Mouse (Mus musculus) G1E (cell line): ENCODE results near the gene Neto2. TPM values are rescaled to one million over a fixed set of nuclear protein-coding genes. Genes with fewer than 3 reads are reported as not detected.
"Not testable (repeated sequence)": the region's sequence is repeated elsewhere in the genome, so short reads cannot be mapped to it uniquely, and the experiment has no call there.

Experiments
- ATAC-seq: 2 replicates; pipeline ENCODE4 v1.8.0; 2016; ENCODE audit warnings: mild to moderate bottlenecking; ENCODE audit not compliant: insufficient number of reproducible peaks, poor library complexity, low FRiP score, severe bottlenecking; ENCODE audit errors: extremely low read depth
- DNase-seq: peaks from one replicate; pipeline ENCODE4 v3.0.0; 2012; ENCODE audit warnings: low spot score
- H3K27me3 ChIP-seq: 2 replicates; pipeline ENCODE4 v1.6.1; 2012; ENCODE audit warnings: mild to moderate bottlenecking, low read length, inconsistent platforms; ENCODE audit not compliant: insufficient read depth
- H3K36me3 ChIP-seq: replicated peaks from 2 replicates; pipeline ENCODE3; 2012; ENCODE audit warnings: mild to moderate bottlenecking, inconsistent platforms
- H3K4me1 ChIP-seq: 2 replicates; pipeline ENCODE4 v1.6.1; 2012; ENCODE audit warnings: low read depth, low read length, inconsistent platforms, mixed read lengths; ENCODE audit not compliant: insufficient read depth
- H3K4me3 ChIP-seq: 2 replicates; pipeline ENCODE4 v1.5.1; 2012; ENCODE audit warnings: low read depth, mild to moderate bottlenecking, inconsistent platforms, low read length, moderate library complexity, mixed read lengths
- H3K9me3 ChIP-seq: replicated peaks from 2 replicates; pipeline ENCODE4 v1.6.1; 2012; ENCODE audit warnings: inconsistent platforms
- CTCF ChIP-seq: IDR thresholded peaks from 2 replicates; pipeline ENCODE4 v1.5.1; 2012; ENCODE audit warnings: low read depth, low read length, inconsistent platforms, mixed read lengths
- GATA1 ChIP-seq: IDR thresholded peaks from 2 replicates; pipeline ENCODE4 v1.6.1; 2012; ENCODE audit warnings: borderline replicate concordance, low read length, inconsistent platforms, mixed read lengths
- GATA2 ChIP-seq: IDR thresholded peaks from 2 replicates; pipeline ENCODE4 v1.6.1; 2012; ENCODE audit warnings: low read depth, low read length, inconsistent platforms, borderline replicate concordance
- POLR2AphosphoS5 ChIP-seq: IDR thresholded peaks from 2 replicates; pipeline ENCODE4 v1.6.1; 2012; ENCODE audit warnings: low read depth, low read length, inconsistent platforms; ENCODE audit not compliant: insufficient replicate concordance
- TAL1 ChIP-seq: conservative IDR thresholded peaks from 2 replicates; pipeline ENCODE4 v1.6.1; 2012; ENCODE audit warnings: low read depth, low read length, inconsistent platforms, mixed read lengths
- polyA plus RNA-seq: library from polyadenylated mRNA; stranded (reverse); fragments of >175 nt; gene quantifications from 2 replicates; pipeline ENCODE4 v1.2.3, GENCODE M21; 2012
- total RNA-seq, 2 experiments: library from RNA; stranded (forward) in 1 of 2; stranded (reverse) in 1 of 2; fragments of 200-1000 nt in 1 of 2; fragments of >200 nt in 1 of 2; fragmentation: Nextera tagmentation in 1 of 2; gene quantifications; 2 replicates each; pipeline ENCODE4 v1.2.3; 2014 to 2017

Neto2 gene
- total and polyA plus RNA-seq, 3 experiments = 0.05 TPM; not detected in 2

DNA sequence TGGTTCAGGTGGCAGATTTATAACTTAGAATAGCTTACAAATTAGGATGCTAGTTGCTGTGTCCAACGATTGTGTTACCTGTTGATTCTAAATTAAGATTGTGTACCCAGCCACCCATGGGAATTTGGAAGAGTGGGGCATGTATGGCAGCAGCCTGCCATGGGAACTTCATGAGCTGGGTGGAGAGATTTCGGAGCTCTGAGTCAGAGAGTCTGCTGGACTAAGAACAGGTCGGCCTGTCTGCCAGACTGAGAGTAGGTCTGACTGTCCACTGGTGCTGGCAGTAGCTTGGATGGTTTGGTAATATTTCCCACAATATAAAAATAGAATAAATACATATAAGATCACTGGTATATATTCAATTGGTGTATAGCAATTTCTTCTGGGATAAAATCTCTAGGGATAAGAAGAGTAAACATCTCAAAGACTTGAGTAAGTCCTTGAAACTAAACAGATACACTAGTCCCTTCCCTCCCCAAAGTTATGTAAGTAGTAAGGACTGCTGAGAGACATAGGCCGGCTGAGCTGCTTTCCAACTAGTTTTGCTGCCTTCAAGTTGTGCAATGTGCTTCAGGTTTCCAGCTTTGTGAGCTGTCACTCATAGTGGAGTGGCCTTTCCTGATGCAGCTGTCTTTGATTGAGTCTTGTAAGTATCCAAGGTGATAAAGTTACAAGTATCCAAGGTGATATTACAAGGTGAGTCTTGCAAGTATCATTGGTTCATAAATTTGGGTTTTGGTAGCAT, 55.6 kb downstream of the Neto2 start:
- peaks cover 2% of the 10 kb centered on the region; the same call in 1 of the 2 replicates for H3K27me3 ChIP-seq
- no peaks in the 10 kb centered on the region for H3K9me3 ChIP-seq
- no peak for TF ChIP-seq GATA1
- TF ChIP-seq CTCF = no peak
- no peak for TF ChIP-seq GATA2
- no peak for TF ChIP-seq TAL1
- no peak for TF ChIP-seq POLR2AphosphoS5
- DNase-seq (no peak), ATAC-seq (no peak)
- no peak overlapping the region for H3K4me3 ChIP-seq
- H3K36me3 ChIP-seq = no peaks in the 10 kb centered on the region
- H3K4me1 ChIP-seq = no peaks in the 10 kb centered on the region

DNA sequence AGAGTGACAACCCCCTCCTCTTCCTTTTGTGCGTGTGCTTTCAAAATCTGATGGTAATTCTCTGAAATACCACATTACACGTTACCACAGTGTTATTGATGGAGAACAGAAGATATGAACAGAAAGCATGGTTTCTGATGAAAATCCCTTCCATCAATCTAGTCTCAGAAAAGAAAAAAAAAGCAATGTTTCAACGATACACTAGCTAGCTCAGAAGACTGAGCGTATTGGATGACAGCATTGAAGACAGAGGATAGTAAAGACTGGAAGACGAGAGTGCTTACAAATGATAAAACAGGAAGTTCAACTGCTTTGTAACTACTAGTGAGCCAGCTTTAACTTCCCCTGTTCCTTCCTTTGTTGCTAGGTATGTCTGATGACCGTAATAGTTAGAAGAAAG, 76.3 kb downstream of the Neto2 start:
- no peak for TF ChIP-seq POLR2AphosphoS5
- no peak for TF ChIP-seq TAL1
- no peak for TF ChIP-seq CTCF
- TF ChIP-seq GATA1 = no peak
- TF ChIP-seq GATA2 = no peak
- peaks cover 2% of the 10 kb centered on the region; the same call in 1 of the 2 replicates for H3K27me3 ChIP-seq
- H3K36me3 ChIP-seq = no peaks in the 10 kb centered on the region
- H3K4me3 ChIP-seq = no peak overlapping the region
- no peak for DNase-seq
- no peaks in the 10 kb centered on the region for H3K9me3 ChIP-seq
- ATAC-seq = no peak
- H3K4me1 ChIP-seq = no peaks in the 10 kb centered on the region; the same call in 1 of the 2 replicates

DNA sequence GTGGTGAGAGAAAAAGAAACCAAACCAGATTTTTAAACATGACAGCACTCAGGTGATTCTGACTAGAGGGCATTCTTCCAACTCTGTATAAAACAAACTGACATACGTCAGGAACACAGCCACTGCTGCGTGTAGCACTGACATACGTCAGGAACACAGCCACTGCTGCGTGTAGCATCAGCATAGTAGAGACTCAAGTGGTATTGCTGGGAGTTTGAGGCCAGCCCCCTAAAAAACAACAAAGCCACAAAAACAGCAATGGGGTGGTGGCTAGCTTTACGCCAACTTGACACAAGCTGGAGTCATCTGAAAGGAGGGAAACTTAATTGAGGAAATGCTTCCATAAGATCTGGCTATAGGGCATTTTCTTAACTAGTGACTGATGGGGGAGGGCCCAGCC, 77.5 kb downstream of the Neto2 start:
- no peak overlapping the region for H3K4me3 ChIP-seq

DNA sequence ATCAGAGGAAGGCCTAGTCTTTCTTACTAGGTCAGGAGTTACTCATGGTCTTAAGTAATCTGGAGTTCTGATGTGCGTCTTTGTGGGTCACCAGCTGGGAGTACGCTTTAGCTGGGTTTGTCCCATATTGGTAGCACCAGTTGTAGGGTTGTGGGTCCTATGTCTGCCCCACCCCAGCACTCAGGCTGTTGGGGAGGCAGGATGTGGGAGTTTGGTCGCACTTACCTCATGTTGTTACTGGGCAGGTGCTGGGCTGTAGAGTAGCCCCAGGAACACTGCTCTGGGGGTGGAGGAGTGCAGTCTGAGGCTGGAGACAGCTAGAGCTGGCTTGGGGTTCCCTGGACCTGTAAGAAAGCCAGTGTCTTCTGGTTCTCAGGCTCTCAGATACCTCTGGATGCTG, 81.9 kb downstream of the Neto2 start:
- no peak overlapping the region for H3K4me3 ChIP-seq
- no peaks in the 10 kb centered on the region for H3K9me3 ChIP-seq
- no peak for TF ChIP-seq CTCF
- TF ChIP-seq POLR2AphosphoS5 = no peak
- TF ChIP-seq GATA1 = no peak
- no peak for TF ChIP-seq TAL1
- no peak for TF ChIP-seq GATA2
- no peaks in the 10 kb centered on the region for H3K36me3 ChIP-seq
- H3K27me3 ChIP-seq = peaks cover 9% of the 10 kb centered on the region; the same call in 1 of the 2 replicates
- DNase-seq (no peak), ATAC-seq (no peak)
- H3K4me1 ChIP-seq = no peaks in the 10 kb centered on the region

More for the DNA sequence above, 77.5 kb downstream of the Neto2 start:
- TF ChIP-seq GATA2 (no peak), TAL1 (no peak), GATA1 (no peak), CTCF (no peak), POLR2AphosphoS5 (no peak)
- ATAC-seq (no peak), DNase-seq (no peak)
- Histone ChIP-seq H3K36me3 (no peaks in the 10 kb centered on the region), H3K27me3 (peaks cover 9% of the 10 kb centered on the region), H3K4me1 (no peaks in the 10 kb centered on the region; the same call in 1 of the 2 replicates), H3K9me3 (no peaks in the 10 kb centered on the region)

DNA sequence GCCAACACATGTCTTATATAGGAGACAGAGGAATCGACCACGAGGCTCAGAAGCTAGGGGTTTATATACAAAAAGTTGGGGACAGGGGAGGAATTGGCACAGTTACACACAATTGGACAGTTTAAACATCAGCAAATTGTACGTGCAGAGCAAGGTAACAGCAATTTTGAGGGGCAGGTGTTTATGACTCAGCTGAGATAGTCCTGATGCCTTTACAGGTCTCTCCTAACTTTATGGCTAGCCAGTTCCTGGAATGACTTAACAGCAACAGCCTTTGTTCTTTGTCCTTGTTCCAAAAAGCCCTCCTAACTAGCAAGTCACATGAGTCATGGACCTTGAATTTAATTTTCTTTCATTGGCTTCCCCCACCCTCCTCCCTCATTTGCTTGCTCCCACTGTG, 83.6 kb downstream of the Neto2 start:
- not testable (repeated sequence) for H3K27me3 ChIP-seq, DNase-seq, H3K4me3 ChIP-seq, ATAC-seq, H3K9me3 ChIP-seq, H3K36me3 ChIP-seq, H3K4me1 ChIP-seq

DNA sequence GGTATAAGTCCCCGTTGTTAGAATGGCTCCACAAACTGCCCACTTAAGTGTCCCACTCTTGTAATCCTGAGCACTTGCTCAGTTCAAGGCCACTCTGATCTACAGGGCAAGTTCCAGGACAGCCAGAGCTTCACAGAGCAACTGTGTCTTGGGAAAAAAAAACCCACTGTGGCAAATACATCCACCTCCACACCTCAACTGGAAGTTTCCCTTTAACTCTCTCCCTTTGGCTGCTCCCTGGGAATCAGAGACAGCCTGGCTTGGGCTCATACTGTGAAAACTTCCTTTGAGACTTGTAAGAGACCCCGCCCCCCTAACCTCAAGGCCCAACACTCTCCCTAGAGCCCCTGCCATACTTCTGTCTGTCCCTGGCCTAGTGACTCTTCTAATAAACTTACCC, 91.9 kb downstream of the Neto2 start:
- Histone ChIP-seq H3K9me3 (no peaks in the 10 kb centered on the region), H3K27me3 (peaks cover 8% of the 10 kb centered on the region; the same call in 1 of the 2 replicates), H3K4me3 (no peak overlapping the region), H3K4me1 (peaks cover 3% of the 10 kb centered on the region; the same call in 1 of the 2 replicates), H3K36me3 (no peaks in the 10 kb centered on the region)
- ATAC-seq = no peak
- no peak for DNase-seq
- TF ChIP-seq TAL1 (no peak), POLR2AphosphoS5 (no peak), GATA1 (no peak), CTCF (no peak), GATA2 (no peak)

DNA sequence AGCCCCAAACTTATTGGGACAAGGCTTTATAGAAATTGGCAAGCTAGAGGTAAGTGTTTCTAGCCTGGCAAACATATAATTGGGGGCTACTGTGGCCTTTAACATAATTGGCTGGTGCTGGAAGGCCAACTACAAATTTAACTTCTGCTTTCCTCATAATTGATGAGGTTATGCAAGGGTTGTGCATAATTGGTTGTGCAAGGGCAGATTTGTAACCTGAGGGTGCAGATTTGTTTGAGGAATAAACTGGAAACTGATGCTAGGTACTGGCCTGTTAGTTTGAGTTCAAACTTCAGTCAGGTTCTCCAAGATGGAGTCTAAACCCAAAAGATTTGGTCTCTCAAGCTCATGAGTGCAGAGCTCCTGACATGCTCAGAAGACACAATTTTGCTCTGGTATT, 92.9 kb downstream of the Neto2 start:
- no peaks in the 10 kb centered on the region for H3K9me3 ChIP-seq
- H3K36me3 ChIP-seq = no peaks in the 10 kb centered on the region
- peaks cover 8% of the 10 kb centered on the region; the same call in 1 of the 2 replicates for H3K27me3 ChIP-seq
- H3K4me1 ChIP-seq = peaks cover 3% of the 10 kb centered on the region; the same call in 1 of the 2 replicates
- ATAC-seq (no peak), DNase-seq (no peak)
- TF ChIP-seq CTCF (no peak), GATA1 (no peak), GATA2 (no peak), TAL1 (no peak), POLR2AphosphoS5 (no peak)
- H3K4me3 ChIP-seq = no peak overlapping the region
